ENCODE assay signal across 8 mouse cellular contexts in genomic region chr11:67921827-67922754, GRCm38 (mm10). TPM values are rescaled to one million over a fixed set of nuclear protein-coding genes. Genes with fewer than 3 reads are reported as not detected.
A peak's percentile ranks its signal among the peaks of the same experiment; 100 is the strongest.
DNase-seq lines count a peak whose midpoint lies in the region; ATAC-seq and TF ChIP-seq lines count a peak whose summit lies in the region.

Usp43 (minus strand) TSS chr11:67922153.

- H3K4me3 ChIP-seq in hindbrain, embryonic 14.5 days (replicated peaks; ENCODE audit: low read length): peak within 1 kb of the TSS; percentile 74
- peak within 1 kb of the TSS; percentile 68 for H3K4me3 ChIP-seq in limb, embryonic 14.5 days (replicated peaks; ENCODE audit: low read length)
- peak within 1 kb of the TSS; percentile 77 for H3K4me3 ChIP-seq in midbrain, embryonic 16.5 days (ENCODE audit: low read depth, low read length)

- H3K36me3 ChIP-seq in hindbrain, embryonic 14.5 days (replicated peaks; ENCODE audit: control insufficient read depth, insufficient read depth): no peaks in the 10 kb centered on the region
- no peaks in the 10 kb centered on the region for H3K36me3 ChIP-seq in limb, embryonic 14.5 days (ENCODE audit: control insufficient read depth, insufficient read depth, low read length)
- H3K36me3 ChIP-seq in midbrain, embryonic 16.5 days (ENCODE audit: control insufficient read depth, insufficient read depth, low read length): no peaks in the 10 kb centered on the region

- DNase-seq in ES-CJ7 (ENCODE audit: low read depth, low spot score): peak; percentile 68
- peak; percentile 58 for DNase-seq in adrenal gland, postnatal 25 days
- peak; percentile 44 for DNase-seq in gastrocnemius, adult 18-20 months (ENCODE audit: low spot score)
- DNase-seq in hindbrain, embryonic 14.5 days (ENCODE audit: low spot score): peak; percentile 33
- peak; percentile 44 for DNase-seq in limb, embryonic 14.5 days (ENCODE audit: low spot score)
- DNase-seq in thymus, adult 18-20 months: peak; percentile 8 to 9

- under 1% methylated on average over 77 of the region's 80 CpGs for WGBS in hindbrain, embryonic 14.5 days
- 1% methylated on average over 41 of the region's 80 CpGs for WGBS in limb, embryonic 14.5 days
- under 1% methylated on average over 67 of the region's 80 CpGs for WGBS in midbrain, embryonic 16.5 days

- TF ChIP-seq POLR2A in limb, embryonic 14.5 days (IDR thresholded peaks at IDR 0.05; ENCODE audit: borderline replicate concordance, extremely low read depth, insufficient read depth, insufficient read length): no peak

- peak; percentile 60; the same call in 1 of the 2 replicates for ATAC-seq in hindbrain, embryonic 14.5 days (ENCODE audit: low FRiP score)
- ATAC-seq in limb, embryonic 14.5 days (ENCODE audit: low FRiP score, low read depth): peak; percentile 37; the same call in 1 of the 2 replicates
- peak; percentile 61 for ATAC-seq in midbrain, embryonic 16.5 days
- no peak for ATAC-seq in erythroid progenitor cell, adult 5-6 weeks (replicated peaks; ENCODE audit: low FRiP score, poor library complexity, severe bottlenecking)

- H3K9ac ChIP-seq in hindbrain, embryonic 14.5 days: peak within 1 kb of the TSS; percentile 68
- H3K9ac ChIP-seq in limb, embryonic 14.5 days (ENCODE audit: low read depth, low read length, severe bottlenecking): peak within 1 kb of the TSS; percentile 57
- peak within 1 kb of the TSS; percentile 78 for H3K9ac ChIP-seq in midbrain, embryonic 16.5 days (ENCODE audit: low read depth, low read length)

- H3K27ac ChIP-seq in hindbrain, embryonic 14.5 days: no peak within 1 kb of the TSS
- no peak within 1 kb of the TSS for H3K27ac ChIP-seq in limb, embryonic 14.5 days (replicated peaks; ENCODE audit: low read depth, low read length)
- H3K27ac ChIP-seq in midbrain, embryonic 16.5 days (ENCODE audit: low read length): no peak within 1 kb of the TSS

- H3K9me3 ChIP-seq in hindbrain, embryonic 14.5 days (ENCODE audit: control insufficient read depth, low read length): no peaks in the 10 kb centered on the region
- H3K9me3 ChIP-seq in limb, embryonic 14.5 days (ENCODE audit: control insufficient read depth, low read length): no peaks in the 10 kb centered on the region
- H3K9me3 ChIP-seq in midbrain, embryonic 16.5 days (replicated peaks; ENCODE audit: control insufficient read depth, low read length, poor library complexity, severe bottlenecking): no peaks in the 10 kb centered on the region

- 0 out of 2 replicates have a peak, but pooled peaks cover 9% of the 10 kb centered on the region for H3K4me1 ChIP-seq in hindbrain, embryonic 14.5 days (replicated peaks; ENCODE audit: control insufficient read depth, insufficient read depth, low read length)
- peaks cover 2% of the 10 kb centered on the region; the same call in 1 of the 2 replicates for H3K4me1 ChIP-seq in limb, embryonic 14.5 days (ENCODE audit: control insufficient read depth, insufficient read depth, low read length)
- peaks cover 12% of the 10 kb centered on the region for H3K4me1 ChIP-seq in midbrain, embryonic 16.5 days (ENCODE audit: control insufficient read depth, insufficient read depth, low read length)

- peak within 1 kb of the TSS; percentile 100 for H3K4me2 ChIP-seq in hindbrain, embryonic 14.5 days (replicated peaks)
- peak within 1 kb of the TSS; percentile 100 for H3K4me2 ChIP-seq in limb, embryonic 14.5 days (replicated peaks; ENCODE audit: low read depth, low read length, severe bottlenecking)
- peak within 1 kb of the TSS; percentile 100 for H3K4me2 ChIP-seq in midbrain, embryonic 16.5 days (ENCODE audit: low read length)

- peaks cover 23% of the 10 kb centered on the region for H3K27me3 ChIP-seq in hindbrain, embryonic 14.5 days (ENCODE audit: control insufficient read depth, insufficient read depth, low read length)
- H3K27me3 ChIP-seq in limb, embryonic 14.5 days (ENCODE audit: control insufficient read depth, insufficient read depth, low read length): peaks cover 20% of the 10 kb centered on the region
- H3K27me3 ChIP-seq in midbrain, embryonic 16.5 days (ENCODE audit: control insufficient read depth, insufficient read depth, low read depth, low read length): peaks cover 19% of the 10 kb centered on the region

RNA-seq across cellular contexts. Expression of gene Usp43, which starts in this region (rescaled TPM):
- total RNA-seq in adrenal gland, postnatal 25 days (2021): 1.5 and 3.0 TPM in 2 replicates
- total RNA-seq in gastrocnemius, adult 18-20 months (2021): under 1 TPM; 0.40 to 0.57 TPM
- polyA plus RNA-seq in hindbrain, embryonic 14.5 days (2014; fragmentation: Nextera tagmentation; extraction: Ambion mirVana): 0.56 and 1.1 TPM in 2 replicates
- 1.9 and 2.0 TPM in 2 replicates for polyA plus RNA-seq in limb, embryonic 14.5 days (2012; rRNA removed)
- polyA plus RNA-seq in limb, embryonic 14.5 days (2014; fragmentation: Nextera tagmentation; extraction: Ambion mirVana): 1.7 and 1.8 TPM in 2 replicates
- 0.80 and 0.88 TPM in 2 replicates for polyA plus RNA-seq in midbrain, embryonic 16.5 days (2015; fragmentation: Nextera tagmentation; extraction: Ambion mirVana)
- total RNA-seq in erythroid progenitor cell, adult 5-6 weeks (2015; ENCODE audit: low replicate concordance): not detected in 2 replicates
- total RNA-seq in erythroid progenitor cell, adult 5-6 weeks (2017; ENCODE audit: low replicate concordance): not detected in 2 replicates

Comparison
In these comparisons a context has a peak if more than half of its experiments do, and no peak if none do; other contexts are left out.
1. Peak in DNase-seq in gastrocnemius, adult 18-20 months; RNA of the gene not detected or under 1 TPM.
2. Peak in ATAC-seq, H3K4me3 ChIP-seq, H3K9ac ChIP-seq and H3K4me2 ChIP-seq in midbrain, embryonic 16.5 days; RNA of the gene not detected or under 1 TPM.
3. DNase-seq: peak in every context shown above with its lines; median percentile 68 in ES-CJ7; 58 in adrenal gland, postnatal 25 days; 44 in gastrocnemius, adult 18-20 months; 44 in limb, embryonic 14.5 days; 33 in hindbrain, embryonic 14.5 days; 8 in thymus, adult 18-20 months.